Mouse (Mus musculus) limb, embryonic 10.5 days (tissue): ENCODE data around the gene Spocd1. TPM values are rescaled to one million over a fixed set of nuclear protein-coding genes. Genes with fewer than 3 reads are reported as not detected.
A peak's percentile ranks its signal among the peaks of the same experiment; 100 is the strongest.

Experiments
- DNase-seq: peaks from one replicate; pipeline ENCODE4 v3.0.0-alpha.2; 2017; ENCODE audit warnings: low spot score
- H3K27ac ChIP-seq: fragments of 300-500 bp; sonication (generic); 2 replicates; pipeline ENCODE4 v1.5.1; 2016; ENCODE audit warnings: mild to moderate bottlenecking
- H3K27me3 ChIP-seq: fragments of 300-500 bp; sonication (generic); 2 replicates; pipeline ENCODE4 v1.6.1; 2016; ENCODE audit warnings: low read depth, mild to moderate bottlenecking; ENCODE audit not compliant: poor library complexity, severe bottlenecking
- H3K36me3 ChIP-seq: fragments of 300-500 bp; sonication (generic); 2 replicates; pipeline ENCODE4 v1.6.1; 2016; ENCODE audit warnings: mild to moderate bottlenecking, moderate library complexity
- H3K4me1 ChIP-seq: fragments of 300-500 bp; sonication (generic); 2 replicates; pipeline ENCODE4 v1.6.1; 2016
- H3K4me3 ChIP-seq: fragments of 300-500 bp; sonication (generic); 2 replicates; pipeline ENCODE4 v1.5.1; 2016; ENCODE audit warnings: mild to moderate bottlenecking, moderate library complexity
- H3K9me3 ChIP-seq: fragments of 300-500 bp; sonication (generic); replicated peaks from 2 replicates; pipeline ENCODE4 v1.6.1; 2016; ENCODE audit warnings: mild to moderate bottlenecking
- WGBS: fragments of 180-500 bp; shearing (Covaris S2); methylation state at CpG from one replicate; pipeline ENCODE4 v1.1.7; 2016; 5-methylcytosine and 5-hydroxymethylcytosine counted together
- polyA plus RNA-seq: library from polyadenylated mRNA; unstranded; fragments of >200 nt; fragmentation: Nextera tagmentation; extraction: Ambion mirVana; gene quantifications from 2 replicates; pipeline ENCODE4 v1.2.1, GENCODE M21; 2016

Gene Spocd1
- polyA plus RNA-seq, 1 experiment from 2014 or later: not detected

DNA sequence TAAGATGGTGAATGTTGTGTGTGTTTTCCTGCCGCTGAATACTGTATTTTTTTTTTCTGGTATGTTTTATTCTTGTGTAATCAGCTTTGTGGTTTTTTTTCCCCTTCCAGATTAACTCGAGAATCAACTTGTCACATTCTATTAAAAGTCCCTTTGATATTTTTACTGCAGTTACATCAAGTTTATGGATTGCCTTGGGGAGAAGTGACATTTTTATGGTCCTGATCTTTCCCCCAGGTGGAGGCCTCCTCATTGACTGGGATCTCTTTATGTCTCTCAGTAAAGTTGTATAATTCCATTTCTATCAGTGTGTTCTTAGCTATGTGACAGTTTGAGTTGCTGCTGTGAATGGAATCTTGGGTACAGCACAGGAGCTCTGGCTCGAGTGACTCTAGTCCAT is 20.2 kb upstream of the Spocd1 start:
- Histone ChIP-seq H3K4me1 (peaks cover 46% of the 10 kb centered on the region), H3K4me3 (no peak overlapping the region), H3K9me3 (no peaks in the 10 kb centered on the region), H3K27me3 (no peaks in the 10 kb centered on the region), H3K27ac (no peak overlapping the region), H3K36me3 (no peaks in the 10 kb centered on the region)
- DNase-seq: no peak
- 33% methylated on average over 3 of the region's 3 CpGs for WGBS

GRCm38 (mm10) chr4:129909261-129909731 is 19.8 kb upstream of the Spocd1 start:
- H3K9me3 ChIP-seq: no peaks in the 10 kb centered on the region
- no peak overlapping the region for H3K4me3 ChIP-seq
- no peak for DNase-seq
- H3K36me3 ChIP-seq: no peaks in the 10 kb centered on the region
- 64% methylated on average over 4 of the region's 4 CpGs for WGBS
- H3K4me1 ChIP-seq: peaks cover 50% of the 10 kb centered on the region
- H3K27ac ChIP-seq: peak overlapping the region; percentile 50
- H3K27me3 ChIP-seq: no peaks in the 10 kb centered on the region

- no peak overlapping the region for H3K27ac ChIP-seq
- H3K27me3 ChIP-seq: 0 out of 2 replicates have a peak, but pooled peaks cover 4% of the 10 kb centered on the region
- WGBS: 87% methylated on average over 3 of the region's 3 CpGs
These were observed 16.1 kb upstream of the Spocd1 start for GRCm38 (mm10) chr4:129912998-129913397.

DNA sequence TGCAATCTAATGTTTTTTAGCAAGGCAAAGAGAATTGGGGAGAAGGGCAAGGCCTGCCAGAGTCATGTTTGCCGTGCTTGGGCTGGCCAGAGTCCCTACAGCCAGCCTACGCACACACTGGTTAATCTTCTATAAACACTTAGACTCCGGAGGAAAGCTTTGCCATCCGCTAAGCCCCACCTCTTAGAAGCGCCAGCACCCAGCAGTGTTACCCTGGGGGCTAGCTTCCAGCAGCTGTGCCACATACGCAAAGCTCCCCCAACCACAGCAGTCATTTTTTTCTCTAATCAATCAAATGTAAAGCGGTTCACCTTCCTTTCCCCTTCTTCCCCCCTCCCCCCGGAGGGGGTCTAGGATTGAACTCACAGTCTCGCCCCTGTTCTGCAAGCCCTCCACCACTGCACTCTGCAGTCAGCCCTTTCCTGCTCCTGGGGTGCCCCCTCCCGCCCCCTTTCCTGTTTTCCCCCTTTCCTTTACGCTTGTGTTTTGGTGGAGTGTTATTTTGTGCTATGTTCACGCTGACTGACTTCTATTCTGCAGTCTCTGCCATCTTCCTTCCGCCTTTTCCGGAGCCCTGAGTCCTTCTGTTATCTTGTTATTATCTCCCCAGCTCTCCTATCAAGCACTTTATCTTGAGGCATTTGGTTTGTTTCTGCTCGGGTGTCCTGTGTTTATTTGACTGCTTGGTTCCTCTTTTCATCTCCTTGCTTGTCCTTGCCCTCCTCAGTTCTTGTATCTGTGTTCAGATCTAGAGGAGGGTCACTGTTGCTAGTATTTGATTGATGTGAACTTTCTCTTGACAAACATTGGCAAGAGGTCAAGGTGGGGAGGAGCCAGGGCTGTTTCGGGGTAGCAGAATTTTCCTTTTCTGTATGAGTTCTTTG is 15.0 kb upstream of the Spocd1 start:
- Histone ChIP-seq H3K36me3 (no peaks in the 10 kb centered on the region), H3K9me3 (no peaks in the 10 kb centered on the region), H3K4me3 (no peak overlapping the region), H3K27ac (0 out of 2 replicates have a peak overlapping the region, but pooled peaks have one; percentile 28), H3K27me3 (0 out of 2 replicates have a peak, but pooled peaks cover 4% of the 10 kb centered on the region), H3K4me1 (peaks cover 31% of the 10 kb centered on the region)
- 10% methylated on average over 16 of the region's 16 CpGs for WGBS
- no peak for DNase-seq

More at GRCm38 (mm10) chr4:129912998-129913397, 16.1 kb upstream of the Spocd1 start:
- no peaks in the 10 kb centered on the region for H3K36me3 ChIP-seq
- peaks cover 33% of the 10 kb centered on the region for H3K4me1 ChIP-seq
- H3K9me3 ChIP-seq: no peaks in the 10 kb centered on the region
- H3K4me3 ChIP-seq: no peak overlapping the region
- no peak for DNase-seq

DNA sequence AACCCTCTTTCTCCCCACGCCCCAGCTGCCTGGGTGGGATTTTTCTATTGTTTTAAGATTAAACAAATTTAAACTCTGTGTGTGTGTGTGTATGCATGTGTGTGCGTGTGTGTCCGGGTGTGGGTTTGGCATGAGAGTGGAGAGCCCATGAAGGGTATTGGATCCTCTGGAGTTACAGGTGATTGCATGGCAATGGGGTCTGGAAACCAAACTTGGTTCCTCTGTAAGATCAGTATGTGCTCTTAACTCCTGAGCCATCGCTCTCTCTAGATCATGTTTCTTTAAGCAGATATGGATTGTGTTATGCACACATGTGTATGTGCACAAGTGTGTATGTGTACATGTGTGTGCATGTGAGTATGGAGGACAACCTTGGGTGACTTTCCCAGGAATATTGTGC is 14.4 kb upstream of the Spocd1 start:
- Histone ChIP-seq H3K27ac (no peak overlapping the region), H3K4me3 (no peak overlapping the region), H3K4me1 (peaks cover 24% of the 10 kb centered on the region), H3K36me3 (no peaks in the 10 kb centered on the region), H3K27me3 (0 out of 2 replicates have a peak, but pooled peaks cover 4% of the 10 kb centered on the region), H3K9me3 (no peaks in the 10 kb centered on the region)
- WGBS: 85% methylated on average over 4 of the region's 4 CpGs
- DNase-seq: no peak

- no peaks in the 10 kb centered on the region for H3K9me3 ChIP-seq
- no peak for DNase-seq
- H3K27me3 ChIP-seq: 0 out of 2 replicates have a peak, but pooled peaks cover 4% of the 10 kb centered on the region
- no peak overlapping the region for H3K4me3 ChIP-seq
- 93% methylated on average over 7 of the region's 7 CpGs for WGBS
- peaks cover 27% of the 10 kb centered on the region for H3K4me1 ChIP-seq
- H3K36me3 ChIP-seq: no peaks in the 10 kb centered on the region
- H3K27ac ChIP-seq: no peak overlapping the region
These were observed 13.6 kb upstream of the Spocd1 start for GRCm38 (mm10) chr4:129915349-129915988.

- Histone ChIP-seq H3K36me3 (no peaks in the 10 kb centered on the region), H3K4me1 (peaks cover 27% of the 10 kb centered on the region), H3K27me3 (0 out of 2 replicates have a peak, but pooled peaks cover 4% of the 10 kb centered on the region), H3K27ac (no peak overlapping the region), H3K9me3 (no peaks in the 10 kb centered on the region), H3K4me3 (no peak overlapping the region)
- no peak for DNase-seq
- 57% methylated on average over 2 of the region's 2 CpGs for WGBS
These were observed 12.9 kb upstream of the Spocd1 start for GRCm38 (mm10) chr4:129916159-129916558.

DNA sequence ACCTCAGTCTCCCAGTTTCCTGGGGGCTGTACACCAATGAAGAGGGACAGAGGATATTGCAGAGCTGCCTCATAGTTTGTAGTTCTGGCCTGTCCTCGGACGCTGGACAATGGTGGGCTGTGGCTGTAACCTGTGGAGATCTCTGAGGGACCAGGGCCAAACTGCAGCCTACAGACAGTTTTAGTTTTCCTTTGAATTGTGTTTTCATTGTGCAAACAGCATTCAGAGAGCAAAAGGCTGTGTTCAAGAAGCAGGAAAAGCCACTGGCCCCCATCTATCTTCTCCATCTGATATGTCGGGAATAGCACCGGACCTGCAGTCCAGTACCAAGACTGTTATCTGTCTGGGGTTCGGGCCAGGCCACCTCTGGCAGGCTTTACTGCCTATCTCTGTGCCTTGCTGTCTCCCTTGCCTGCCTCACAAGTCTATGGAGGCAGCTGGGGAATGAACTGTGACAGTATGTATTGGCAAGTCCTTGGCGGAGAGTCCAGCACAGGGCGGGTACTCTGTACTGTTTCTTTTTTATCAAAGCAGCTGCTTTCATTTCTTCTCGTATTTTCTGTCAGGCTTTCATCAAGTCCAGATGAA is 11.9 kb upstream of the Spocd1 start:
- H3K4me1 ChIP-seq: peaks cover 27% of the 10 kb centered on the region
- no peaks in the 10 kb centered on the region for H3K9me3 ChIP-seq
- no peak overlapping the region for H3K27ac ChIP-seq
- no peaks in the 10 kb centered on the region for H3K36me3 ChIP-seq
- no peak for DNase-seq
- peaks cover 4% of the 10 kb centered on the region; the same call in 1 of the 2 replicates for H3K27me3 ChIP-seq
- H3K4me3 ChIP-seq: no peak overlapping the region
- 75% methylated on average over 8 of the region's 8 CpGs for WGBS

DNA sequence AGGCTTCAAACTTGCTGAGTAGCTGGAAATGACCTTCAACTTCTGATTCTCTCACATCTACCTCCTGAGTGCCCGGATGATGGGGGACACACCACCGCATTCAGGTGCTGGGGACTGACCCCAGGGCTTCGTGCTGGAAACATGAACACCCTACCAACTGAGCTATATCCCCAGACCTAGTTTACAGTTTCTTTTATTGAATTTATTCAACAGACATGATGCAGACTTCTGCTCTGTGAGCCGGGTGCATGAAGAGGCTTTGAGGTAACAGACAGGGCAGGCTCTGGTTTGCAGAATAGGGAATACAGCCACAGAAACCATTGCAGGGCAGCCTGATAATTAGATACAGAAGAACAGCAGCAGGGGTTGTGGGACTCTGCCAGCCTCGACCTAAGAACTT is 10.6 kb upstream of the Spocd1 start:
- peaks cover 10% of the 10 kb centered on the region; the same call in 1 of the 2 replicates for H3K27me3 ChIP-seq
- no peak for DNase-seq
- H3K4me3 ChIP-seq: no peak overlapping the region
- H3K9me3 ChIP-seq: no peaks in the 10 kb centered on the region
- no peaks in the 10 kb centered on the region for H3K36me3 ChIP-seq
- H3K27ac ChIP-seq: no peak overlapping the region
- H3K4me1 ChIP-seq: peaks cover 22% of the 10 kb centered on the region
- WGBS: 83% methylated on average over 5 of the region's 5 CpGs

GRCm38 (mm10) chr4:129918901-129919300 is 10.1 kb upstream of the Spocd1 start:
- no peaks in the 10 kb centered on the region for H3K36me3 ChIP-seq
- no peaks in the 10 kb centered on the region for H3K9me3 ChIP-seq
- H3K27ac ChIP-seq: no peak overlapping the region
- WGBS: 83% methylated on average over 3 of the region's 3 CpGs
- H3K4me1 ChIP-seq: peaks cover 17% of the 10 kb centered on the region
- no peak for DNase-seq
- peaks cover 10% of the 10 kb centered on the region; the same call in 1 of the 2 replicates for H3K27me3 ChIP-seq
- no peak overlapping the region for H3K4me3 ChIP-seq

DNA sequence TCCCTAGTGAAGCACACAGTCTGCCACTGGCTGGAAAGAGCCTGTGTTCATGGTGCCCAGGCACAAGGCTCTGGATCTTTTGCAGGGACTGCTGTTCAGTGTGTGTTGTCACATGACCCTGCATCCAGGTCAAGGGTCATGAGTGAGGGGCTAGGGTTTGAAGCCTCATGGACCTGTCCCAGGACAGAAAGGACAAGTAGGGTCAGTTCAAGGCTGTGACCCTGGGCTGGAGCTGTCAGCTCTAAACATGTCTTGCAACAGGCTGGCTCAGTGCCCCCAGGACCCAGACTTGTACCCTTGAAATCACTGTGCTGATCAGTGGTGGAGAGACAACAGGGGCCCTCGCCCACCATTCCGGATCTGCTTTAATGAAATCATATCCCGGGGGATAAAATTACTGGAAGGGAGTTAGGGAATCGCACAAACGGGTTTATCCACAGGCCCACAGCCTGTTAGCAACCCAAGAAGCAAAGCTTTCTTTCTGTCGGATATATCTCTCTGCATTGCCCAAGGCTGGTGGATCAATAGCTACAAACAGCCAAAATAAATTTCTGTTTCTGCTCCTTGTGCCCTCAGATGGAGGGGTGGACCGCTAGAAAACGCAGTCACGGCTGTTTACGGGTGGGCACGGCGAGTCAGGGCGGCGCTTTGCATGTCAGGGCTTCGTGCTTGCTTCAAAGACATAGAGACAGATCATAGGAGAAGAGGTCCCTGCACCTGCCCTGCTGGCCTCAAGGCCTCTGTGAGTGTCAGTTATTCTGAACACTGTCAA is 8.3 kb upstream of the Spocd1 start:
- DNase-seq: no peak
- Histone ChIP-seq H3K4me1 (peaks cover 12% of the 10 kb centered on the region), H3K4me3 (no peak overlapping the region), H3K27me3 (peaks cover 10% of the 10 kb centered on the region; the same call in 1 of the 2 replicates), H3K36me3 (no peaks in the 10 kb centered on the region), H3K9me3 (no peaks in the 10 kb centered on the region), H3K27ac (no peak overlapping the region)
- WGBS: 93% methylated on average over 15 of the region's 15 CpGs

- Histone ChIP-seq H3K9me3 (no peaks in the 10 kb centered on the region), H3K4me3 (no peak overlapping the region), H3K36me3 (no peaks in the 10 kb centered on the region), H3K4me1 (peaks cover 12% of the 10 kb centered on the region), H3K27me3 (peaks cover 7% of the 10 kb centered on the region; the same call in 1 of the 2 replicates), H3K27ac (no peak overlapping the region)
- no peak for DNase-seq
- WGBS: 87% methylated on average over 3 of the region's 3 CpGs
These were observed 7.8 kb upstream of the Spocd1 start for GRCm38 (mm10) chr4:129921314-129921587.
